Mouse (Mus musculus) Patski (cell line): ENCODE results near the gene Ccdc85a. TPM values are rescaled to one million over a fixed set of nuclear protein-coding genes. Genes with fewer than 3 reads are reported as not detected.
"Not testable (repeated sequence)": the region's sequence is repeated elsewhere in the genome, so short reads cannot be mapped to it uniquely, and the experiment has no call there.

Source experiments
- ATAC-seq: fragments of 100-300 bp; one replicate; pipeline ENCODE4 v1.8.0; 2021
- CTCF ChIA-PET: fragments of 350-600 bp; sonication (Branson Sonifier 250); formaldehyde crosslinking; loops from one replicate; lab custom pipeline; 2022; ENCODE audit warnings: inconsistent platforms; lab: Charles Lee
- POLR2A ChIA-PET: fragments of 350-600 bp; sonication (Branson Sonifier 250); formaldehyde crosslinking; loops from one replicate; lab custom pipeline; 2022; ENCODE audit warnings: antibody characterized with exemption, inconsistent platforms; lab: Charles Lee
- DNase-seq: peaks from one replicate; pipeline ENCODE4 v3.0.0-alpha.2; 2011; ENCODE audit warnings: low read depth, low spot score
- H3K27me3 ChIP-seq: fragments of 371-371 bp; one replicate; pipeline ENCODE4 v1.5.1; 2021
- CTCF ChIP-seq: fragments of 100-300 bp; IDR thresholded peaks from one replicate; pipeline ENCODE4 v1.5.1; 2021
- in situ Hi-C: fragments of 300-500 bp; cut with MboI; formaldehyde crosslinking; loops from 3 replicates; pipeline ENCODE4 v1.11.1; 2018; ENCODE audit warnings: low pct_unique_long_range_greater_than_20kb, mixed read lengths
- polyA plus RNA-seq: library from polyadenylated mRNA; unstranded; gene quantifications from one replicate; pipeline ENCODE4 v1.2.3, GENCODE M21; 2021

Gene Ccdc85a
- polyA plus RNA-seq, 1 experiment from 2014 or later: 0.09 TPM

GRCm38 (mm10) chr11:28422451-28423231 is 161.5 kb downstream of the Ccdc85a start:
- POLR2A ChIA-PET: no interaction called here
- CTCF ChIA-PET: no interaction called here
- no peak for TF ChIP-seq CTCF
- ATAC-seq: no peak
- DNase-seq: no peak
- no peaks in the 10 kb centered on the region for H3K27me3 ChIP-seq
- in situ Hi-C loops: no loop called here

DNA sequence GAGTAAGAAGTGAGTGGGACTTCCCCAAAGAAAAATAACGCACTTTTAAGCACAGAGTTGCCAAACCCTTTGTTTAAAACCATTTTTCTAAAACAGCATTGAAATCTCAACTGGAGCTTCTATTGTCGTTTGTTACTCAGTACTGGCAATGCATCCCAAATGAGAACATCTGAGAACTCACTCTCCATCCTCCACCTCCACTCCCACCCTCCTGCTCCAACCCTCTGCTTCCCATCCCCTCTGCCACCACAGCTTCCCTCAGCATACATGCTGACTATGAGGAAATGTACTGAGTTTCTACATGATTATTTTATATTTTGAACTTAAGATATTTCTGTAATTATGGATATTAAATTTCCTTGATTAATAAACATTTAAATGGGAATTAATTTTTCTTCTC is 168.3 kb downstream of the Ccdc85a start:
- H3K27me3 ChIP-seq: no peaks in the 10 kb centered on the region
- DNase-seq: no peak
- POLR2A ChIA-PET: no interaction called here
- TF ChIP-seq CTCF: no peak
- no peak for ATAC-seq
- in situ Hi-C loops: no loop called here
- CTCF ChIA-PET: no interaction called here

GRCm38 (mm10) chr11:28409880-28410279 is 174.2 kb downstream of the Ccdc85a start:
- CTCF ChIA-PET: interaction anchor here (1.3 kb wide), 1 partner anchor 8 kb away, joined by 3 read pairs; no protein-coding TSS in a partner anchor
- ATAC-seq, in situ Hi-C loops, H3K27me3 ChIP-seq, POLR2A ChIA-PET, DNase-seq: not testable (repeated sequence)

DNA sequence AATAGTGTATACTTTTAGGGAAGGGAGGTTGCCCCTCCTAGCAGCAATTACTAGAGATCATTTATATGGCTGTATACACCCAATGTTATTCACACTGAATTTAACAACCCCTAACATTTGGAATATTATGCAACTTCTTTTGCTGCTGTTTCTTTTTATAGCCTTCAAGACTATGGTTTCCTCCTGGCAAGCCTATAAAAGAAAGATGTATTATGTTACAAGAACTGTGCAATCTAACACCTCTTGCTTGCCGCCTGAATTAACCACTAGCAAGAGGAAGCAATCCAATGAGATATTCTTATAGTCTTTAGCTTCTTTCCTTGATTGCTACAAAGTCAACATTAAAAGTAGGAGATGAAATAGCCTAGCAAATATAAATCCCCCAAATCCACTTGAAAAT is 187.0 kb downstream of the Ccdc85a start:
- no peak for ATAC-seq
- H3K27me3 ChIP-seq: no peaks in the 10 kb centered on the region
- DNase-seq: no peak
- POLR2A ChIA-PET: no interaction called here
- no peak for TF ChIP-seq CTCF
- in situ Hi-C loops: no loop called here
- CTCF ChIA-PET: no interaction called here

- CTCF ChIA-PET: no interaction called here
- TF ChIP-seq CTCF: no peak
- H3K27me3 ChIP-seq: no peaks in the 10 kb centered on the region
- in situ Hi-C loops: no loop called here
- POLR2A ChIA-PET: no interaction called here
- ATAC-seq: no peak
- no peak for DNase-seq
These were observed 208.2 kb downstream of the Ccdc85a start for GRCm38 (mm10) chr11:28375891-28376290.

DNA sequence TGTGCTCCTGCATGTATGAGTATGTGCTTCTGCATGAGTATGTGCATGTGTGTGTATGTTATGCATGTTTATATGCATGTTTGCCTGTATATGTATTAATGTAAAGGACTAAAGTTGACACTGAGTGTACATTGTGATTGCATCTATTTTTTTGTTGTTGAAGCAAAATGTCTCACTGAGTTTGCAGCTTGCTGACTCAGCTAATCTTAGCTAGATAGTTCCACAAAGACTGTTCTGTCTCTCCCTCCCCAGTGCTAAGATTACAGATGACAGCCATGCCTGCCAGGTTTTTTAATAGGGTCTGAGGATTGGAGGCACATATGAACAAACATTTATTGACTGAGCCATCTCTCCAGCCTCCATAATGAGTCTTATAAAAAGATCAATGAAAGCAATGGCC is 209.5 kb downstream of the Ccdc85a start:
- no peak for TF ChIP-seq CTCF
- ChIA-PET POLR2A (no interaction called here), CTCF (no interaction called here)
- ATAC-seq: no peak
- in situ Hi-C loops: no loop called here
- no peak for DNase-seq
- H3K27me3 ChIP-seq: no peaks in the 10 kb centered on the region

GRCm38 (mm10) chr11:28371381-28371780 is 212.7 kb downstream of the Ccdc85a start:
- DNase-seq, H3K27me3 ChIP-seq, POLR2A ChIA-PET, CTCF ChIA-PET, in situ Hi-C loops, ATAC-seq: not testable (repeated sequence)

- CTCF ChIA-PET: interaction anchor here (0.6 kb wide), 1 partner anchor 15 kb away, joined by 3 read pairs; no protein-coding TSS in a partner anchor
- DNase-seq (no peak), ATAC-seq (no peak)
- no peak for TF ChIP-seq CTCF
- POLR2A ChIA-PET: no interaction called here
- H3K27me3 ChIP-seq: peaks cover 3% of the 10 kb centered on the region
- in situ Hi-C loops: no loop called here
These were observed 218.2 kb downstream of the Ccdc85a start for GRCm38 (mm10) chr11:28365929-28366244.

DNA sequence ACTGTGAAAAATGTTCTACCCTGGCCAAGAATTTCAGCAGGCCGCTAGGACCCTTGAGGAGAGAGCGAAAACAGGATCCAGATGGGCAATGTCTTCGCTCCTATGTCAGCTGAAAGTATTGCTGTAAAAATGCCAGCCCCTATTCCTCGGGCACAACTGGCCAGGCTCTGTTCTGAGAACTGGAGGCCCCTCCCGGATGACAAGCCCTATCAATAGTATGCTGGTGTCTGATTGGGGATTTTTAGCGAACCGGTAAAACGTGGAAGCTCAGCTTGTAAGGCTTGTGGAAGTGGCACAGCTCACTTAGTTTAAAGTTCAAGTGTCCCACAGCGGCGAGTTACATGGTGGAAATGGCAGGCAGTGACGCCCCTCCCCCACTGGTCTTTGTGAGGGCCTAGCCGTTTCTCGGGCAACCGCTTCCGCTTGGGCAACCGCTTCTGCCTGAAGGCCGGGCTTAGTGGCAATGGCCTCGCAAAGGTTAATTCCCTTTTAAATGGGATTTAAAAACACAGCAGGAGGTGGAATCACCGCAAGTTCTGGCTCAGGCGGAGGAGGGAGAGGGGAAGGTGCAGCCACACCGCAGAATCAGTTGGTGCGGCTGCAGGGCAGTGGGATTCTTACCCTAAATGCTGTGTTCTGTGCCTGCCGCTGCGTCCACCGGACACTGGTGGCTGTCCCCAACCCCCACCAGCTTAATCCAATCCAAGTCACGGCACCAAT is 218.8 kb downstream of the Ccdc85a start:
- in situ Hi-C loops: no loop called here
- no peak for ATAC-seq
- CTCF ChIA-PET: no interaction called here
- H3K27me3 ChIP-seq: peaks cover 3% of the 10 kb centered on the region
- TF ChIP-seq CTCF: no peak
- POLR2A ChIA-PET: no interaction called here
- DNase-seq: no peak

DNA sequence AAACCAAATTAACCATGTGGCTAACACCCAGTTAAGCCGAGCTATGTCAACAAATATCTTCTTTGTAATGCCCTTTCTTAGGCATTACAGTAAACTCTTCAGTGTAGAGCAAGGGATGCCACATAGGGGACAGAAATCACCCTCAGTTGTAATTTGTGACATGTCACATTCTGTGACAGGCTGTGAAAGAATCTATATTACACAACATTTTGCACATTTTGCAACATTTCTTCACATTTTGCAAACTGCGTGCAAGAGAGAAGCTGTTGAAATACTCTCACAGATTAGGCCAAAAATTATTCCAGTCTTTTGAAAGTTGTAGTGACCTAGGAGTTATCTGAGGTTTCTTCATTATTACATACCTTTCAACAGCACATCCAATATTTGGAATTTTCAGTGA is 240.7 kb downstream of the Ccdc85a start:
- ATAC-seq (no peak), DNase-seq (no peak)
- ChIA-PET CTCF (no interaction called here), POLR2A (no interaction called here)
- in situ Hi-C loops: no loop called here
- TF ChIP-seq CTCF: no peak
- peaks cover 6% of the 10 kb centered on the region for H3K27me3 ChIP-seq

DNA sequence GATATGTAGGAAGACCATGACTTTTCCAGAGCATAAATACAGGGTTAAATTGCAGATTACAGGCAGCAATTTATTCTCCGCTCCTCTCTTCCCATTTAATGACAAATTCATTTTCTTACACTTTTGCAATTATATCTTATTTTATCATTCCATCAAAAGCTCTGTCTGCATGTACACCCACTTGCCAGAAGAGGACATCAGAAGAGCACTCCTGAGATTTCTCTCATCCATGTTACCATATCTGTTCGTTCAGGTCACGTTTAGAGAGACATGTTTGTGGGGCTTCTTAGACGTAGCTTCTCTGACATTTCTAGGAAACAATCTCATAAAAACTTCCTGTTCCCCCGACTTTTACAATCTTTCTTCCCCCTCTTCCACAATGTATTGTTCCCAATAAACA is 242.2 kb downstream of the Ccdc85a start:
- peaks cover 5% of the 10 kb centered on the region for H3K27me3 ChIP-seq
- TF ChIP-seq CTCF: no peak
- in situ Hi-C loops: no loop called here
- no peak for ATAC-seq
- POLR2A ChIA-PET: no interaction called here
- CTCF ChIA-PET: no interaction called here
- DNase-seq: no peak

DNA sequence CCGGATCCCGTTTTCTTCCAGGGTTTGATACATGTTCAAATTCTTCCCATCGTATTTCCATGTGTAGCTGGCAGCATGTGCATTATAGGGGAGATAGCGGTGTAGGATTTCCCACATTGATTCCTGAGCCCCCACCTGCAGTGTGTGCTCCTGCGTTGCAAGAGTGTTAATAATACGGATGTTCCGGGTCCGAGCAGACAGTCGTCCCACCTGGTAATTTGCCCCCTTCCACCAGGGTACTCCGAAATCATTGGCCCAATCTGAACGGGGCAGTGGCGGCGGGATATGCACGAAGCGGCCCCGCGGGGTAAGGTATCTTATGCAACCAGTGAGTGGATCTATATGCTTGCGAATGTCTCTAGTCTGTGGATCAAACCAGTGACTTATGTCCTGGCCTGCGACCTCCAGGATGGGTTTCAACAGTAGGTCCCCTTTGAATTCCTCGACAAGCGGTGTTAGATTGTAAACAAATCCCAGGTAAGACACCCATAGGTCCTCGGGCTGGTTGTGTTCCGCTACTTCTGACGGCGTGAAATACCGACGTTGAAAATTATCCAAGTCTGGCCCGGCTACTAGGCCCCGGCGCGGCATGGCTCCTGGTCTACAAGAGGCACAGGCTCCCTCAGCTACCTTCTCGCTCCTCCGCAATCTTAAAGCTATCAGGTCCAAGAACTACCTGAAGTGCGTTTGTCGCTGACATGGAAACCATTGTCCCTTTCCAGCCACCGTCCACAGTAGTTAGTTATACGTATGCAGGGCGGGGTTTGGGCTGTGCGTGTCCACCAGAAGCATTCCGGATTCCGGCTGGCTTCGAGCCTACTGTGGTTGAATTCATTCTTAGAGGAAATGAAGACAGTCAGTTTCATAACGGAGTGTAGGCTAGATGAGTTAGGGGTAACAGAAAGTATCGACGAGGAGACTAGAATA is 244.6 kb downstream of the Ccdc85a start, which contains the start of gene Gm6685:
TSS of gene Gm6685 (minus strand) at position 644 of the 927 bp plus-strand sequence.
- ATAC-seq, in situ Hi-C loops, DNase-seq, H3K27me3 ChIP-seq, POLR2A ChIA-PET, CTCF ChIA-PET: not testable (repeated sequence)
